Comparison of ENCODE assay signal across 8 mouse cellular contexts in genomic region chr10:12868189-12869028, GRCm38 (mm10). TPM values are rescaled to one million over a fixed set of nuclear protein-coding genes. Genes with fewer than 3 reads are reported as not detected.
DNase-seq lines count a peak whose midpoint lies in the region; ATAC-seq and TF ChIP-seq lines count a peak whose summit lies in the region.

No protein-coding gene starts in this region.

- WGBS in heart, adult 2 months: under 1% methylated on average over 41 of the region's 41 CpGs
- under 1% methylated on average over 41 of the region's 41 CpGs for WGBS in kidney, adult 2 months
- WGBS in lung, postnatal 0 days: under 1% methylated on average over 40 of the region's 41 CpGs

- peaks cover 3% of the 10 kb centered on the region for H3K4me1 ChIP-seq in heart, adult 2 months (ENCODE audit: control insufficient read depth, insufficient read depth, low read length)
- H3K4me1 ChIP-seq in kidney, adult 2 months (ENCODE audit: control insufficient read depth, insufficient read depth, low read length): no peaks in the 10 kb centered on the region
- 0 out of 2 replicates have a peak, but pooled peaks cover 2% of the 10 kb centered on the region for H3K4me1 ChIP-seq in lung, postnatal 0 days (ENCODE audit: insufficient read depth, low read depth, low read length)

- H3K9ac ChIP-seq in heart, adult 2 months (ENCODE audit: low read depth, low read length): peak overlapping the region; percentile 85
- H3K9ac ChIP-seq in lung, postnatal 0 days (replicated peaks; ENCODE audit: low read depth): peak overlapping the region; percentile 81

- TF ChIP-seq CTCF in heart, adult 2 months (IDR thresholded peaks at IDR 0.05): no peak
- TF ChIP-seq CTCF in kidney, adult 2 months (conservative IDR thresholded peaks at IDR 0.05; ENCODE audit: insufficient read depth, insufficient read length, low read depth, low read length): no peak
- peak; percentile 13; the same call in 1 of the 2 replicates for TF ChIP-seq CTCF in lung, postnatal 0 days (IDR thresholded peaks at IDR 0.05)

- H3K79me2 ChIP-seq in heart, adult 2 months (replicated peaks; ENCODE audit: control insufficient read depth, insufficient read depth, low read length): no peaks in the 10 kb centered on the region

- H3K4me2 ChIP-seq in lung, postnatal 0 days (replicated peaks; ENCODE audit: low read depth, low read length): peak overlapping the region; percentile 86

- H3K4me3 ChIP-seq in heart, adult 2 months: peak overlapping the region; percentile 74
- peak overlapping the region; percentile 63 for H3K4me3 ChIP-seq in kidney, adult 2 months (ENCODE audit: insufficient read depth, low read depth, low read length)
- H3K4me3 ChIP-seq in lung, postnatal 0 days (ENCODE audit: low read depth, low read length): peak overlapping the region; percentile 81

- intact Hi-C loops in heart, adult 2 months (cut with DNase I): loop anchor here (2.0 to 5.0 kb wide), 4 partner anchors 54 to 176 kb away; no protein-coding TSS in a partner anchor

- no peaks in the 10 kb centered on the region for H3K27me3 ChIP-seq in heart, adult 2 months (ENCODE audit: control insufficient read depth, insufficient read depth, low read length)
- H3K27me3 ChIP-seq in kidney, adult 2 months (replicated peaks; ENCODE audit: control insufficient read depth, insufficient read depth, low read length): no peaks in the 10 kb centered on the region
- no peaks in the 10 kb centered on the region for H3K27me3 ChIP-seq in lung, postnatal 0 days (replicated peaks; ENCODE audit: insufficient read depth, low read length)

- TF ChIP-seq POLR2A in heart, adult 2 months (IDR thresholded peaks at IDR 0.05; ENCODE audit: insufficient read depth, low read depth, low read length): peak; percentile 67
- TF ChIP-seq POLR2A in kidney, adult 2 months (IDR thresholded peaks at IDR 0.05; ENCODE audit: low read depth, low read length): no peak

- H3K36me3 ChIP-seq in heart, adult 2 months (ENCODE audit: control insufficient read depth, insufficient read depth, low read length): no peaks in the 10 kb centered on the region
- no peaks in the 10 kb centered on the region for H3K36me3 ChIP-seq in kidney, adult 2 months (ENCODE audit: control insufficient read depth, insufficient read depth, low read length)
- H3K36me3 ChIP-seq in lung, postnatal 0 days (ENCODE audit: insufficient read depth, low read length): no peaks in the 10 kb centered on the region

- no peak for TF ChIP-seq EP300 in heart, adult 2 months (IDR thresholded peaks at IDR 0.05; ENCODE audit: insufficient read depth, low read depth, low read length)
- TF ChIP-seq EP300 in lung, postnatal 0 days (IDR thresholded peaks at IDR 0.05): no peak

- peak; percentile 81 for DNase-seq in CD4-positive helper T cell, adult 2 months (ENCODE audit: low read depth, low spot score)
- peak; percentile 93 for DNase-seq in adrenal gland, adult 2 months
- peak; percentile 59 for DNase-seq in embryo, embryonic 11.5 days (ENCODE audit: low read depth, low spot score)
- DNase-seq in heart, adult 2 months: peak; percentile 83 to 86
- peak; percentile 83 for DNase-seq in kidney, adult 2 months
- DNase-seq in lung, postnatal 0 days (ENCODE audit: low spot score): peak; percentile 93
- peak; percentile 65 for DNase-seq in ovary, adult 18-20 months (ENCODE audit: low spot score)
- peak; percentile 63 for DNase-seq in urinary bladder, adult 2 months (ENCODE audit: low spot score)

- H3K27ac ChIP-seq in heart, adult 2 months: peak overlapping the region; percentile 97
- peak overlapping the region; percentile 74 for H3K27ac ChIP-seq in kidney, adult 2 months (ENCODE audit: insufficient read depth, low read depth, low read length)
- peak overlapping the region; percentile 95 for H3K27ac ChIP-seq in lung, postnatal 0 days (ENCODE audit: low read length)

- ATAC-seq in lung, postnatal 0 days: peak; percentile 82

- no peaks in the 10 kb centered on the region for H3K9me3 ChIP-seq in lung, postnatal 0 days (ENCODE audit: low read length)

RNA-seq across cellular contexts. Expression of gene Utrn, which starts 0.8 kb away (rescaled TPM):
- total RNA-seq in adrenal gland, adult 2 months (2021): 10 to 100 TPM; 70.3 to 81.8 TPM
- 21.7 and 25.4 TPM in 2 replicates for polyA plus RNA-seq in adrenal gland, adult 2 months (2012; rRNA removed)
- total RNA-seq in heart, adult 2 months (2021): 10 to 100 TPM; 61.8 to 68.1 TPM
- polyA plus RNA-seq in heart, adult 2 months (2012; rRNA removed): 18.8 and 33.4 TPM in 2 replicates
- polyA plus RNA-seq in kidney, adult 2 months (2012; rRNA removed): 20.8 and 21.1 TPM in 2 replicates
- polyA plus RNA-seq in lung, postnatal 0 days (2015; fragmentation: Nextera tagmentation; extraction: Ambion mirVana): 88.4 and 107 TPM in 2 replicates
- 41.1 and 53.0 TPM in 2 replicates for polyA plus RNA-seq in urinary bladder, adult 2 months (2012; rRNA removed)

Comparison
In these comparisons a context has a peak if more than half of its experiments do, and no peak if none do; other contexts are left out.
1. Peak in every context shown above with its lines: DNase-seq, ATAC-seq, H3K4me3 ChIP-seq and H3K27ac ChIP-seq.